Mouse (Mus musculus) heart, embryonic 16.5 days (tissue): ENCODE measurements at regions not wholly inside any gene's neighbourhood (a gene's known extent, or its start where the extent isn't known, plus 50 kb on each side); places are given as distances from the start of the nearest gene placed in this dataset.

Experiments used
- ATAC-seq: fragments of 200-750 bp; cut with Nextera tagmentation; replicated peaks from 2 replicates; pipeline ENCODE4 v1.8.0; 2017; ENCODE audit warnings: moderate number of reproducible peaks; ENCODE audit not compliant: insufficient read depth, low FRiP score; ENCODE audit errors: extremely low read depth
- H3K27ac ChIP-seq: fragments of 300-500 bp; sonication (generic); 2 replicates; pipeline ENCODE4 v1.5.1; 2014; ENCODE audit warnings: mild to moderate bottlenecking, low read length, control low read depth, moderate library complexity
- H3K27me3 ChIP-seq: fragments of 300-500 bp; sonication (generic); 2 replicates; pipeline ENCODE4 v1.6.1; 2014; ENCODE audit warnings: low read length, mixed read lengths; ENCODE audit not compliant: control insufficient read depth, insufficient read depth
- H3K36me3 ChIP-seq: fragments of 300-500 bp; sonication (generic); 2 replicates; pipeline ENCODE4 v1.6.1; 2014; ENCODE audit not compliant: control insufficient read depth, insufficient read depth
- H3K4me1 ChIP-seq: fragments of 300-500 bp; sonication (generic); 2 replicates; pipeline ENCODE4 v1.6.1; 2014; ENCODE audit warnings: low read length, mixed read lengths; ENCODE audit not compliant: control insufficient read depth, insufficient read depth
- H3K4me2 ChIP-seq: fragments of 300-500 bp; sonication (generic); 2 replicates; pipeline ENCODE4 v1.6.1; 2014; ENCODE audit warnings: low read depth, mild to moderate bottlenecking, control low read depth, low read length
- H3K4me3 ChIP-seq: fragments of 300-500 bp; sonication (generic); 2 replicates; pipeline ENCODE4 v1.5.1; 2014; ENCODE audit warnings: mild to moderate bottlenecking, control low read depth, low read length
- H3K9ac ChIP-seq: fragments of 300-500 bp; sonication (generic); 2 replicates; pipeline ENCODE4 v1.6.1; 2014; ENCODE audit warnings: low read length, control low read depth
- H3K9me3 ChIP-seq: fragments of 300-500 bp; sonication (generic); replicated peaks from 2 replicates; pipeline ENCODE4 v1.6.1; 2016; ENCODE audit warnings: low read length; ENCODE audit not compliant: control insufficient read depth
- WGBS: fragments of 180-500 bp; shearing (Covaris S2); extraction: QIAGEN DNeasy Blood & Tissue Kit; methylation state at CpG from one replicate; pipeline ENCODE4 v1.1.7; 2014; 5-methylcytosine and 5-hydroxymethylcytosine counted together

- 73% methylated on average over 10 of the region's 10 CpGs for WGBS
- no peak for ATAC-seq
- no peaks in the 10 kb centered on the region for H3K36me3 ChIP-seq
- H3K27ac ChIP-seq: no peak overlapping the region
- no peaks in the 10 kb centered on the region for H3K27me3 ChIP-seq
- H3K4me1 ChIP-seq: no peaks in the 10 kb centered on the region
- no peak overlapping the region for H3K4me3 ChIP-seq
- no peak overlapping the region for H3K9ac ChIP-seq
- no peaks in the 10 kb centered on the region for H3K9me3 ChIP-seq
- H3K4me2 ChIP-seq: no peak overlapping the region
Observed at GRCm38 (mm10) chr6:51728816-51729562, 205.3 kb downstream of the Snx10 start.

GRCm38 (mm10) chr6:51730564-51731351 lies 207.1 kb downstream of the Snx10 start:
- Histone ChIP-seq H3K4me3 (no peak overlapping the region), H3K4me1 (no peaks in the 10 kb centered on the region), H3K9ac (no peak overlapping the region), H3K36me3 (no peaks in the 10 kb centered on the region), H3K27me3 (no peaks in the 10 kb centered on the region), H3K27ac (no peak overlapping the region), H3K4me2 (no peak overlapping the region), H3K9me3 (no peaks in the 10 kb centered on the region)
- no peak for ATAC-seq
- 66% methylated on average over 17 of the region's 17 CpGs for WGBS

DNA sequence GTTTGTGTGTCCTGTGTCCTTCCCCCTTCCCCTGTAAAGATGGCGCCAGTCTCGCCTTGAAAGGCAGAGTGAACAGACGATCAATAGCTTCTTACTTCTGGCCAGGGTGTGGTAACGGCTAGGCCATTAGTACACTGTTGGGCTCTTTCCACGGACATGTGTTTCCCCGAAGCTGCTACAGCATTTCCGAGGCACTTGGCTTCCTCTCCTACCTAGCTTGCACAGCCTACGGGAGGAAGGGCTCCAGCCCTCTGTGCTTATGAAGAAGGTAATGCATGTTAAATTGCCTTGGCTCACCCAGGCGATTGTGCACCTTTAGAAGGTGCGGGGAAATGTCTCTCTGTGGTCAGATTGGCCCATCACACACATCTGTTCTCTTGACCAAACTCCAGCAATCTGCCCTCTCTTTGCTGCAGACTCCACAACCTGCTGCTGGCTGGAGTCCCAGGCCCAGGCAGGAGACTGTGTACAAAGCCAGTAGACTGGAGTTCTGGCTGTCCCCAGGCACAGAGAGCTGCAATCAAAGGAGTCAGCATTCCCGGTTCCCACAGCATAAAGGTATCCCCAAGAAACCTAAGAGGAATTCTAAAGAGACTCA lies 208.7 kb downstream of the Snx10 start:
- H3K27ac ChIP-seq: no peak overlapping the region
- no peak overlapping the region for H3K9ac ChIP-seq
- H3K4me1 ChIP-seq: no peaks in the 10 kb centered on the region
- ATAC-seq: no peak
- no peaks in the 10 kb centered on the region for H3K9me3 ChIP-seq
- H3K4me2 ChIP-seq: no peak overlapping the region
- H3K4me3 ChIP-seq: no peak overlapping the region
- H3K36me3 ChIP-seq: no peaks in the 10 kb centered on the region
- WGBS: 80% methylated on average over 11 of the region's 11 CpGs
- no peaks in the 10 kb centered on the region for H3K27me3 ChIP-seq

- Histone ChIP-seq H3K27ac (no peak overlapping the region), H3K36me3 (no peaks in the 10 kb centered on the region), H3K27me3 (no peaks in the 10 kb centered on the region), H3K4me1 (0 out of 2 replicates have a peak, but pooled peaks cover 3% of the 10 kb centered on the region), H3K4me2 (no peak overlapping the region), H3K9me3 (no peaks in the 10 kb centered on the region), H3K4me3 (no peak overlapping the region), H3K9ac (no peak overlapping the region)
- WGBS: 81% methylated on average over 5 of the region's 5 CpGs
- no peak for ATAC-seq
Observed at GRCm38 (mm10) chr6:51736051-51736450, 212.3 kb downstream of the Snx10 start.

DNA sequence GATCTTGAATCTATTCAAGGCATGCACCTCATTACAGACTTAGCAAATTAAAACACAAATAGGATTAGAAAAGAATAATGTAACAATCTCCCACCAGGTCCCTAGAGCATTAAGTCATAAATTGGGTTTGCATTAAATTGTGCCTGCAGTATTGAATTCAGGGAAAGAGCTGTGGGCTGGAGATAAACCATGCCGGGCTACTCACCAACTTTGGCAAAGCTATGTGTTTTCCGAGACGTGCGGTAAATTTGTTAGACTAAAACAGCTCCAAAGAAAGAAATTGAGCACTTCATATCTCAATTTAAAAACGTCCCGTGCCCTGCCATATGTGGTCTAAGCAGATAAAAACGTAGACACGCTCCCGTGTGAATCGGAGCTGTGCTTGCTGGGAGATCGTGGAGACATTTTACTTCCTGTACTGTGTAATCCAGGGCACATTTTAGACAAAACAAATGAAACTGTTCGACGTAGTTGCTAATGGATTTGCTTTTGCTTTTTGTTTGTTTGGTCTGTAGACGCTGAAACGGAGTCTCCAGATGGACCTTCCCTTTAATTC lies 219.5 kb downstream of the Snx10 start:
- 0 out of 2 replicates have a peak, but pooled peaks cover 3% of the 10 kb centered on the region for H3K4me1 ChIP-seq
- WGBS: 58% methylated on average over 15 of the region's 15 CpGs
- H3K36me3 ChIP-seq: no peaks in the 10 kb centered on the region
- H3K9ac ChIP-seq: no peak overlapping the region
- H3K27me3 ChIP-seq: no peaks in the 10 kb centered on the region
- peak overlapping the region; percentile 37 for H3K4me2 ChIP-seq
- no peak for ATAC-seq
- H3K9me3 ChIP-seq: no peaks in the 10 kb centered on the region
- no peak overlapping the region for H3K27ac ChIP-seq
- peak overlapping the region; percentile 23 for H3K4me3 ChIP-seq

DNA sequence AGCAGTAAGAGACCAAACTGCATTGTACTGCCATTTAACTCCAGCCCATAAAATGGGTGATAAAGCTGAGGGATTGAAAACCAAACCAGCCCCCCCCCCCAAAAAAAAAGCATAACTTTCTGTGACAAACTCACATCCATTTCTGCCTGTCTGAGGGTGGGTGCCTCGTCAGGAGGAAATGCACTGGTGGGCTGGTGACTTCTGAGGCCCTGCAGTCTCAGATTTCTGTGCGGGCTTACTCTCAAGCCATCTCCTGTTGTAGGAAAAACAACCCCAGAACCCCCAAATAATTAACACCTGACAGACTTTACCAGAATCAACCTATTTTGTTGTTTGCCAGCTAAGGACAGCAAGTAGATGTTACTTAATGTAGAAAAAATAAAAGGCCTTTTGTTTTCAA lies 220.9 kb downstream of the Snx10 start:
- no peaks in the 10 kb centered on the region for H3K36me3 ChIP-seq
- no peak overlapping the region for H3K4me3 ChIP-seq
- H3K27me3 ChIP-seq: no peaks in the 10 kb centered on the region
- H3K9me3 ChIP-seq: no peaks in the 10 kb centered on the region
- H3K9ac ChIP-seq: no peak overlapping the region
- no peak for ATAC-seq
- no peaks in the 10 kb centered on the region for H3K4me1 ChIP-seq
- no peak overlapping the region for H3K27ac ChIP-seq
- no peak overlapping the region for H3K4me2 ChIP-seq
- 81% methylated on average over 2 of the region's 2 CpGs for WGBS

- Histone ChIP-seq H3K4me3 (no peak overlapping the region), H3K4me2 (no peak overlapping the region), H3K9ac (no peak overlapping the region), H3K4me1 (peaks cover 2% of the 10 kb centered on the region; the same call in 1 of the 2 replicates), H3K27ac (no peak overlapping the region), H3K27me3 (no peaks in the 10 kb centered on the region), H3K36me3 (no peaks in the 10 kb centered on the region), H3K9me3 (no peaks in the 10 kb centered on the region)
- WGBS: 72% methylated on average over 8 of the region's 8 CpGs
- ATAC-seq: no peak
Observed at GRCm38 (mm10) chr6:51754239-51754681, 230.6 kb downstream of the Snx10 start.

DNA sequence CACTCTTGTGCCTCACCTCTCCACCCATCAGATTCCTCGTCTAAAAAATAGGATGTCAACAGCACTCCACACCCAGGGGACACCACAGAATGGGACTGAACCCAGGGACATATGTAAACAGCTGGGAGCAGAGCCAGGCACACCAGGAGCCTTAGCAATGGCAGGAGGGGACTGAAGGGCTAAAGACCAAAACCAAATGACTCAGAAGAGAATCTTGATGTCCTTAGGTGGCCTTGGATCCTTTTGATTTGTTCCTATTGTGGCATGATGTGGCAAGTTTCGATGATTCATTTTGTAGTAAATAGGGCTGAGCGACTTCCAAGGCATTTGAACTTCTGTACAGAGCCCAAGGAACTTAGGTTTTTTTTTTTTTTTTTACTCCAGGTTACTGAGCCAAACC lies 233.4 kb downstream of the Snx10 start:
- Histone ChIP-seq H3K27ac (no peak overlapping the region), H3K9me3 (no peaks in the 10 kb centered on the region), H3K4me3 (no peak overlapping the region), H3K9ac (no peak overlapping the region), H3K4me1 (no peaks in the 10 kb centered on the region), H3K4me2 (no peak overlapping the region), H3K36me3 (no peaks in the 10 kb centered on the region), H3K27me3 (no peaks in the 10 kb centered on the region)
- WGBS: 68% methylated on average over 3 of the region's 3 CpGs
- no peak for ATAC-seq

GRCm38 (mm10) chr6:51757746-51758145 lies 234.0 kb downstream of the Snx10 start:
- H3K27ac ChIP-seq: no peak overlapping the region
- 83% methylated on average over 4 of the region's 4 CpGs for WGBS
- ATAC-seq: no peak

More at GRCm38 (mm10) chr6:51757746-51758145, 234.0 kb downstream of the Snx10 start:
- no peaks in the 10 kb centered on the region for H3K4me1 ChIP-seq
- no peaks in the 10 kb centered on the region for H3K9me3 ChIP-seq
- H3K4me2 ChIP-seq: no peak overlapping the region
- no peak overlapping the region for H3K4me3 ChIP-seq
- no peaks in the 10 kb centered on the region for H3K36me3 ChIP-seq
- no peak overlapping the region for H3K9ac ChIP-seq
- H3K27me3 ChIP-seq: no peaks in the 10 kb centered on the region
